Mouse (Mus musculus): ENCODE measurements around the gene Gm12394. TPM values are rescaled to one million over a fixed set of nuclear protein-coding genes. Genes with fewer than 3 reads are reported as not detected.

The Gm12394 gene
- polyA plus RNA-seq, 1 experiment from 2014 or later = 0.05 TPM

- no peaks in the 10 kb centered on the region for H3K36me3 ChIP-seq (replicated peaks; ENCODE audit: insufficient read depth, low read length)
- peak overlapping the region; percentile 60 for H3K4me2 ChIP-seq (ENCODE audit: low read depth, low read length)
- H3K27me3 ChIP-seq (ENCODE audit: insufficient read depth, low read length) = no peaks in the 10 kb centered on the region
- WGBS (ENCODE audit: insufficient replicate concordance) = 42% methylated on average over 16 of the region's 16 CpGs
- peaks cover 9% of the 10 kb centered on the region; the same call in 1 of the 2 replicates for H3K4me1 ChIP-seq (ENCODE audit: insufficient read depth)
- ATAC-seq (peak; percentile 97), DNase-seq (peak; percentile 63)
- TF ChIP-seq CTCF (IDR thresholded peaks at IDR 0.05; ENCODE audit: low read depth) (peak; percentile 42), EP300 (IDR thresholded peaks at IDR 0.05; ENCODE audit: low read depth) (peak; percentile 97)
- H3K9me3 ChIP-seq (ENCODE audit: low read length) = no peaks in the 10 kb centered on the region
- peak overlapping the region; percentile 60 for H3K9ac ChIP-seq (replicated peaks)
- H3K27ac ChIP-seq (ENCODE audit: low read depth) = peak overlapping the region; percentile 87
- peak overlapping the region; percentile 46 for H3K4me3 ChIP-seq (ENCODE audit: low read depth, low read length)
These were observed 23.5 kb upstream of the Gm12394 start for GRCm38 (mm10) chr4:42879829-42880676.

DNA sequence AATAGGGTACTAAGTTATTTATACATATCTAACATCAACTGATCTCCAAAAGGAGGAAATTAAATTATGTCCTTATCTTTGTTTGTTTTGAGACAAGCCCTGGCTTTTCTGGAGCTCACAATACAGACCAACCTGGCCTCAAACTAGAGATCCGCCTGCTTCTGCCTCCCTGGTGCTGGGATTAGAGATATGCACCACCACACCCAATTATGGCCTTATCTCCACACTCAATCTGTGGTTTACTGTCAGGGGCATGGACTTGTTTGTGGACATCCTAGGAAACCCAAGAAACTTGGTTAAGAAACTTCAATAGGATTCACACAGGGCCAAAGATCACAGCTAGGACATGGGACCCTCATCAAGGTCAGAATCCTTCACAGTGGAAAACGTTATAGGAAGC is 21.1 kb upstream of the Gm12394 start:
- no peaks in the 10 kb centered on the region for H3K9me3 ChIP-seq (ENCODE audit: low read length)
- TF ChIP-seq CTCF (IDR thresholded peaks at IDR 0.05; ENCODE audit: low read depth) (no peak), EP300 (IDR thresholded peaks at IDR 0.05; ENCODE audit: low read depth) (peak; percentile 78)
- H3K4me3 ChIP-seq (ENCODE audit: low read depth, low read length) = no peak overlapping the region
- H3K27me3 ChIP-seq (ENCODE audit: insufficient read depth, low read length) = no peaks in the 10 kb centered on the region
- no peak overlapping the region for H3K4me2 ChIP-seq (ENCODE audit: low read depth, low read length)
- H3K36me3 ChIP-seq (replicated peaks; ENCODE audit: insufficient read depth, low read length) = no peaks in the 10 kb centered on the region
- no peak overlapping the region for H3K9ac ChIP-seq (replicated peaks)
- H3K27ac ChIP-seq (ENCODE audit: low read depth) = no peak overlapping the region
- 76% methylated on average over 2 of the region's 2 CpGs for WGBS (ENCODE audit: insufficient replicate concordance)
- DNase-seq (no peak), ATAC-seq (no peak)
- H3K4me1 ChIP-seq (ENCODE audit: insufficient read depth) = peaks cover 9% of the 10 kb centered on the region; the same call in 1 of the 2 replicates

DNA sequence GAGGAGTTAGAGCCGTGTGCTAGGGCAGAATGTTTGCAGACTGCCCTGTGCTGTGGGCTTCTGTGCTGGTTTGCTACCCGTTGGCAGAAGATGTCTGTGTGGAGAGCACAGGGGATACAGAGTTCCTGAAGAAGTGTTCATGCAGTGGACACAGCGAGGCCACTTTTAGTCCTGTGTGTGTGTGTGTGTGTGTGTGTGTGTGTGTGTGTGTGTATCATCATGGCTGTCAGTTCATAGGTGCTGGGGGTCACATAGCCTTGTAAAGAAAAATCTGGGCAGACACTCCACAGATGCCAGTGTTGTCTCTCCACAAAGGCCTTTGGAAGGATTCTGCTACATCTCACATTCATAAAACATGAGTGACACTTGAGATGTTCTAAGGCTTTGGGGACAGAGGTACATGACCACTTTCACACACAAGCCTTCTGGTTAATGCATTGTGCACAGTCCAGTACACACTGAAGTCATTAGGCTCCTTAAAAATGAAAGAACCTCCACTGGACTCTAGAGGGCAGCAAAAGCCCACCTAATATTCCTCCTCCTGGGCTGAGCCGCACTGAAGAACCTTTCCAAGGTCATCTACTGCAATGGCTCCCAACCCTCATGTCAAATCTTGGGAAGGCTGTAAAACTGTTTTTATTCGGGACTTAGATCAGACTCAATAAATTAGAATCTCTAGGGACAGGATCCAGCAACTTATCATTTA is 20.2 kb upstream of the Gm12394 start:
- Histone ChIP-seq H3K36me3 (replicated peaks; ENCODE audit: insufficient read depth, low read length) (no peaks in the 10 kb centered on the region), H3K4me2 (ENCODE audit: low read depth, low read length) (no peak overlapping the region), H3K27ac (ENCODE audit: low read depth) (no peak overlapping the region), H3K9ac (replicated peaks) (no peak overlapping the region), H3K27me3 (ENCODE audit: insufficient read depth, low read length) (no peaks in the 10 kb centered on the region), H3K4me1 (ENCODE audit: insufficient read depth) (peaks cover 9% of the 10 kb centered on the region), H3K9me3 (ENCODE audit: low read length) (no peaks in the 10 kb centered on the region), H3K4me3 (ENCODE audit: low read depth, low read length) (no peak overlapping the region)
- DNase-seq (peak; percentile 76), ATAC-seq (peak; percentile 52)
- WGBS (ENCODE audit: insufficient replicate concordance) = 33% methylated on average over 5 of the region's 5 CpGs
- peak; percentile 85 for TF ChIP-seq CTCF (IDR thresholded peaks at IDR 0.05; ENCODE audit: low read depth)
- TF ChIP-seq EP300 (IDR thresholded peaks at IDR 0.05; ENCODE audit: low read depth) = 0 out of 2 replicates have a peak, but pooled peaks have one; percentile 13

DNA sequence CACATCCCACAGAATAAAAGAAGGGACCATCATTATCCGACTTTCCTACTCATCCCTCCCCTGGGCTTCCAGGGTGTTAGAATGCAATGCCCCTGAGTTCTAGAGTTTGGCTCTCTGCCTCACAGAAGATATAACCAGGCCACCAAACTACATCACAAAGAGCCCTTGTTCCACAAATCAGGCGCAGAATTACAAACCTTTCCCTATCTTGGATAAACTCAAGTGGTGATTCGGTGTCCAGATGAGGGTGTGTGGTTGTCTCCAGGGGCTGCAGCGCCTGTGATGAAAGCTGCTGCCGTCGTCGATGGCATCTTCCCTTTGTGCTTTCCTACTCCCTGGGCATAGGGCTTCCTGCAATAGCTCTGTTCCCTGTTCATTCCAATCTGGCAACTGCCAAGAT is 17.6 kb upstream of the Gm12394 start, which contains the start of gene Fam205c:
Gene Fam205c (minus strand): TSS at position 101 of the 400 bp plus-strand sequence.
- WGBS (ENCODE audit: insufficient replicate concordance) = 85% methylated on average over 7 of the region's 7 CpGs
- TF ChIP-seq EP300 (IDR thresholded peaks at IDR 0.05; ENCODE audit: low read depth) (no peak), CTCF (IDR thresholded peaks at IDR 0.05; ENCODE audit: low read depth) (no peak)

DNA sequence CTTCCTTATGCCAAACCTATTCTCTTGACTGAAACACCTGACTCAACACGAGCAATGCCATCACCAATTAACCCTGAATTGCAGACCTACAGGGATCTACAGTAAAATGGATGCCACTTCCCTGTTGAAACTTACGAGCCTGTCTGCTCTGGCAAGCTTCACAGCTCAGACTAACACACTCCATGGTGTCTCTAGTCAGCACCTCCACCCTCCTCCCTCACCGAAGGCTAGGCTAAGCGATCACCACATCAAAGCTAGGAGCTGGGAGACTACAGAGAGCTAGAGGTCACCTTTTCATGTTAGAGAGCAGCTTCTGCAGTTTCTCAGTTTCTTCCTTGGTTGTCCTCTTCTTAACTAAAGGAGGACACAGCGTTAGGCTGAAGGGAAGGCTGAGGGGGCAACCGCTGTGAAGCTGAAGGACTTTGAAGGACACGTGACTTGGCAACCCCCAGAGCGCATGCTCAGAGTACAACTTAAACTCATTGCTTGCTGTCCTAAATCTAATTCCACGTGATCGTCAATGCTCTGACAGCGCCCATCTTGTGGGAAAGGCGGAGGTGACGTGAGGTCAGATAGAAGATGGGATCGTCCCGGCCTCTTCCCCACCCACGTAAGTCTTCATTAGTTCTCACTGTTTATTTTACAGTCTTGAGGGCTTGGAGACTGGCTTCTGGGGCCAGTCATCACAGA is 16.3 kb upstream of the Gm12394 start:
- Histone ChIP-seq H3K27ac (ENCODE audit: low read depth) (no peak overlapping the region), H3K9me3 (ENCODE audit: low read length) (no peaks in the 10 kb centered on the region), H3K9ac (replicated peaks) (no peak overlapping the region), H3K4me3 (ENCODE audit: low read depth, low read length) (no peak overlapping the region), H3K4me2 (ENCODE audit: low read depth, low read length) (no peak overlapping the region), H3K27me3 (ENCODE audit: insufficient read depth, low read length) (no peaks in the 10 kb centered on the region), H3K36me3 (replicated peaks; ENCODE audit: insufficient read depth, low read length) (no peaks in the 10 kb centered on the region), H3K4me1 (ENCODE audit: insufficient read depth) (peaks cover 17% of the 10 kb centered on the region)
- ATAC-seq (no peak), DNase-seq (no peak)
- WGBS (ENCODE audit: insufficient replicate concordance) = 78% methylated on average over 16 of the region's 16 CpGs
- TF ChIP-seq EP300 (IDR thresholded peaks at IDR 0.05; ENCODE audit: low read depth) = no peak
- no peak for TF ChIP-seq CTCF (IDR thresholded peaks at IDR 0.05; ENCODE audit: low read depth)

More for the DNA sequence above, 17.6 kb upstream of the Gm12394 start, which contains the start of gene Fam205c:
- DNase-seq (no peak), ATAC-seq (no peak)
- Histone ChIP-seq H3K27me3 (ENCODE audit: insufficient read depth, low read length) (no peaks in the 10 kb centered on the region), H3K27ac (ENCODE audit: low read depth) (no peak within 1 kb of the TSS), H3K9ac (replicated peaks) (no peak within 1 kb of the TSS), H3K4me2 (ENCODE audit: low read depth, low read length) (no peak within 1 kb of the TSS), H3K36me3 (replicated peaks; ENCODE audit: insufficient read depth, low read length) (no peaks in the 10 kb centered on the region), H3K9me3 (ENCODE audit: low read length) (no peaks in the 10 kb centered on the region), H3K4me1 (ENCODE audit: insufficient read depth) (peaks cover 8% of the 10 kb centered on the region), H3K4me3 (ENCODE audit: low read depth, low read length) (no peak within 1 kb of the TSS)
